In genomic region chr3:89842258-89842657, GRCm38 (mm10) we compare ENCODE assay signal across 10 mouse cellular contexts. TPM values are rescaled to one million over a fixed set of nuclear protein-coding genes. Genes with fewer than 3 reads are reported as not detected.
DNase-seq lines count a peak whose midpoint lies in the region; ATAC-seq and TF ChIP-seq lines count a peak whose summit lies in the region.
"Had no signal": no experiment of that assay in that cellular context is flagged by ENCODE, and none has a peak within 500 bp of the region (broad histone marks: within the 10 kb centered on the region; RNA-seq: fewer than 3 reads in every experiment).

No protein-coding gene starts in this region.

- no peak overlapping the region for H3K4me2 ChIP-seq in intestine, postnatal 0 days (replicated peaks; ENCODE audit: low read depth)
- no peak overlapping the region for H3K4me2 ChIP-seq in intestine, embryonic 15.5 days (replicated peaks)
- no peak overlapping the region for H3K4me2 ChIP-seq in heart, embryonic 12.5 days

- no peak overlapping the region for H3K27ac ChIP-seq in intestine, postnatal 0 days (ENCODE audit: low read depth, low read length)
- no peak overlapping the region for H3K27ac ChIP-seq in intestine, embryonic 15.5 days
- H3K27ac ChIP-seq in heart, embryonic 12.5 days (ENCODE audit: poor library complexity, severe bottlenecking) = no peak overlapping the region

- CTCF ChIA-PET in Patski (lab: Charles Lee) = interaction anchor here (1.3 to 1.7 kb wide), 4 partner anchors 9 to 57 kb away, joined by 3 to 4 read pairs (median 3); no protein-coding TSS in a partner anchor

- in situ Hi-C loops in Patski (cut with MboI; ENCODE audit: low pct_unique_long_range_greater_than_20kb) = no loop called here

- no peaks in the 10 kb centered on the region for H3K9me3 ChIP-seq in intestine, postnatal 0 days (ENCODE audit: control insufficient read depth)
- no peaks in the 10 kb centered on the region for H3K9me3 ChIP-seq in intestine, embryonic 15.5 days
- peaks cover 6% of the 10 kb centered on the region for H3K9me3 ChIP-seq in heart, embryonic 12.5 days (replicated peaks)

- 73% methylated on average over 4 of the region's 4 CpGs for WGBS in intestine, postnatal 0 days
- 72% methylated on average over 4 of the region's 4 CpGs for WGBS in intestine, embryonic 15.5 days
- WGBS in heart, embryonic 12.5 days = 68% methylated on average over 4 of the region's 4 CpGs

- no peak for ATAC-seq in intestine, postnatal 0 days
- no peak for ATAC-seq in intestine, embryonic 15.5 days
- no peak for ATAC-seq in Patski
- no peak for ATAC-seq in frontal cortex, adult (ENCODE audit: low TSS enrichment)
- no peak for ATAC-seq in heart, embryonic 12.5 days (ENCODE audit: insufficient number of reproducible peaks, low FRiP score)

- no peak overlapping the region for H3K4me3 ChIP-seq in intestine, postnatal 0 days (ENCODE audit: low read depth, low read length)
- H3K4me3 ChIP-seq in intestine, embryonic 15.5 days (replicated peaks) = no peak overlapping the region
- no peak overlapping the region for H3K4me3 ChIP-seq in heart, embryonic 12.5 days
- H3K4me3 ChIP-seq: erythroblast, embryonic 14.5 days had no signal

- no peaks in the 10 kb centered on the region for H3K36me3 ChIP-seq in intestine, postnatal 0 days (ENCODE audit: control insufficient read depth, insufficient read depth)
- H3K36me3 ChIP-seq in intestine, embryonic 15.5 days = no peaks in the 10 kb centered on the region
- H3K36me3 ChIP-seq in heart, embryonic 12.5 days = peaks cover 20% of the 10 kb centered on the region

- DNase-seq in CD4-positive helper T cell, adult 2 months (ENCODE audit: low read depth, low spot score) = peak; percentile 66
- DNase-seq in Patski (ENCODE audit: low read depth, low spot score) = no peak
- peak; percentile 41 to 74 for DNase-seq in kidney, postnatal 36 days
- DNase-seq in testis, postnatal 10 days (ENCODE audit: low spot score) = peak; percentile 72

- no peaks in the 10 kb centered on the region for H3K27me3 ChIP-seq in intestine, postnatal 0 days (replicated peaks; ENCODE audit: control insufficient read depth, insufficient read depth, low read length)
- H3K27me3 ChIP-seq in intestine, embryonic 15.5 days (replicated peaks) = no peaks in the 10 kb centered on the region
- peaks cover 24% of the 10 kb centered on the region for H3K27me3 ChIP-seq in Patski
- H3K27me3 ChIP-seq in heart, embryonic 12.5 days (replicated peaks) = no peaks in the 10 kb centered on the region

- TF ChIP-seq CTCF in intestine, postnatal 0 days (IDR thresholded peaks at IDR 0.05; ENCODE audit: low read depth) = peak; percentile 71
- peak; percentile 82 for TF ChIP-seq CTCF in Patski (IDR thresholded peaks at IDR 0.05)

- POLR2A ChIA-PET in Patski (lab: Charles Lee) = no interaction called here

- H3K9ac ChIP-seq in intestine, postnatal 0 days (ENCODE audit: low read depth, low read length) = no peak overlapping the region
- no peak overlapping the region for H3K9ac ChIP-seq in intestine, embryonic 15.5 days
- no peak overlapping the region for H3K9ac ChIP-seq in heart, embryonic 12.5 days

- H3K4me1 ChIP-seq in intestine, postnatal 0 days (replicated peaks; ENCODE audit: control insufficient read depth, insufficient read depth, low read length) = no peaks in the 10 kb centered on the region
- 0 out of 2 replicates have a peak, but pooled peaks cover 3% of the 10 kb centered on the region for H3K4me1 ChIP-seq in intestine, embryonic 15.5 days (replicated peaks)
- no peaks in the 10 kb centered on the region; the same call in 1 of the 2 replicates for H3K4me1 ChIP-seq in heart, embryonic 12.5 days (replicated peaks)

RNA-seq across cellular contexts. Expression of gene She, which starts 11.1 kb away (rescaled TPM):
- 1.6 and 1.8 TPM in 2 replicates for polyA plus RNA-seq in intestine, postnatal 0 days (2015; fragmentation: Nextera tagmentation; extraction: Ambion mirVana)
- polyA plus RNA-seq in intestine, embryonic 15.5 days (2015; fragmentation: Nextera tagmentation; extraction: Ambion mirVana) = 3.7 and 3.8 TPM in 2 replicates
- polyA plus RNA-seq in Patski (2021) = 0.03 TPM
- polyA plus RNA-seq in heart, embryonic 12.5 days (2016; fragmentation: Nextera tagmentation; extraction: Ambion mirVana) = 9.6 and 10.5 TPM in 2 replicates
- polyA plus RNA-seq: erythroblast, embryonic 14.5 days; macrophage had no signal
